Mouse (Mus musculus): ENCODE results near the gene Rps28. TPM values are rescaled to one million over a fixed set of nuclear protein-coding genes. Genes with fewer than 3 reads are reported as not detected.
A peak's percentile ranks its signal among the peaks of the same experiment; 100 is the strongest.

The Rps28 gene
- polyA plus RNA-seq, 1 experiment from 2014 or later = 613 TPM

DNA sequence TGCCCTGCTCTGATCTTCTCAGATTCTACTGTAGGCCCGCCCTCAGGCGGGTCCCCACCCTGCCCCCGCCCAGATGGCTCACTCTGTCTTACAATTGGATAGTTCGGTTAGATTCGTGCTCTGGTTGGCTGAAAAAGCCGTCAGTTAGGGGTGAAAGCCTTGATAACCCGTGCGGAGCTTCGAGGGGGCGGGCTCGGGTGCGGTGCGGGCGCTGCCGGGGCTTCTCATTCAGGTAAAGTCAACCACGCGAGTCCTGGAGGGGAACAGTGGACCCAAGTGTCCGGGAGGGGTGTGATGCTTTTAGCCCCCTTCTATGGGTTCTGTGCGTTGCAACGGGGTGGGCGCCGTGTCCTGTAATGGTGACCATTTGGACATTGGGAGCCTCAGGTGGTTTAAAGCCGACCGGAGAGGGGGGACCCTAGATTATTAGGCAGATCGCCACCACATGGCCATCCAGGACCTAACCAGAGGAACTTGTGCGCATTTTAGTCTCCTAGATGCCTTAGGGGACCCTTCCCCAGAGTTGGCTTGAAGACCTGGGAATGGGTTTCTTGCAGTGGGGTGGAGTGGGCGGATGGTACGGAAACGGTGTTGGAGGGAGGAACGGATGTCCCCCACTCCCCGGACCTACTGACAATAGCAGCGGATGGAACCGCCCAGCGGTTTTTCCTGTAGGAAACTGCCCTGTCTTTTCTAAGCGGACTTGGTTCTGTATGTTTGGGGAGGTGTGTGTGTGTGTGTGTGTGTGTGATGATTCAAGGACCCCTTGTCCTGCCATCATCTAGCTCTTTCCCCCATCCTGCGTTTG lies 13.8 kb downstream of the Rps28 start, which contains the start of gene Kank3:
Gene Kank3 (plus strand): TSS at position 186 of the 808 bp plus-strand sequence.
- peak within 1 kb of the TSS; percentile 49 for H3K9ac ChIP-seq (replicated peaks)
- H3K36me3 ChIP-seq = no peaks in the 10 kb centered on the region
- ATAC-seq (ENCODE audit: low FRiP score, low read depth) = peak; percentile 99
- peak within 1 kb of the TSS; percentile 62 for H3K4me2 ChIP-seq (replicated peaks)
- H3K27me3 ChIP-seq = peaks cover 12% of the 10 kb centered on the region
- no peak within 1 kb of the TSS for H3K27ac ChIP-seq (replicated peaks)
- WGBS = 2% methylated on average over 36 of the region's 36 CpGs
- peak within 1 kb of the TSS; percentile 45 for H3K4me3 ChIP-seq
- H3K9me3 ChIP-seq = no peaks in the 10 kb centered on the region
- peaks cover 8% of the 10 kb centered on the region for H3K4me1 ChIP-seq

GRCm38 (mm10) chr17:33808192-33808591 lies 16.2 kb downstream of the Rps28 start:
- no peak for ATAC-seq (ENCODE audit: low FRiP score, low read depth)
- no peak overlapping the region for H3K4me2 ChIP-seq (replicated peaks)
- H3K27ac ChIP-seq (replicated peaks) = no peak overlapping the region
- WGBS = 44% methylated on average over 10 of the region's 10 CpGs
- H3K27me3 ChIP-seq = peaks cover 18% of the 10 kb centered on the region
- no peak overlapping the region for H3K4me3 ChIP-seq
- no peak overlapping the region for H3K9ac ChIP-seq (replicated peaks)
- no peaks in the 10 kb centered on the region for H3K36me3 ChIP-seq
- H3K4me1 ChIP-seq = peaks cover 8% of the 10 kb centered on the region
- H3K9me3 ChIP-seq = no peaks in the 10 kb centered on the region

GRCm38 (mm10) chr17:33807181-33807888 lies 17.0 kb downstream of the Rps28 start:
- H3K4me2 ChIP-seq (replicated peaks) = no peak overlapping the region
- ATAC-seq (ENCODE audit: low FRiP score, low read depth) = no peak
- no peak overlapping the region for H3K9ac ChIP-seq (replicated peaks)
- H3K27ac ChIP-seq (replicated peaks) = no peak overlapping the region
- 63% methylated on average over 8 of the region's 9 CpGs for WGBS
- H3K9me3 ChIP-seq = no peaks in the 10 kb centered on the region
- peaks cover 8% of the 10 kb centered on the region for H3K4me1 ChIP-seq
- no peak overlapping the region for H3K4me3 ChIP-seq
- H3K36me3 ChIP-seq = no peaks in the 10 kb centered on the region
- peaks cover 18% of the 10 kb centered on the region for H3K27me3 ChIP-seq

DNA sequence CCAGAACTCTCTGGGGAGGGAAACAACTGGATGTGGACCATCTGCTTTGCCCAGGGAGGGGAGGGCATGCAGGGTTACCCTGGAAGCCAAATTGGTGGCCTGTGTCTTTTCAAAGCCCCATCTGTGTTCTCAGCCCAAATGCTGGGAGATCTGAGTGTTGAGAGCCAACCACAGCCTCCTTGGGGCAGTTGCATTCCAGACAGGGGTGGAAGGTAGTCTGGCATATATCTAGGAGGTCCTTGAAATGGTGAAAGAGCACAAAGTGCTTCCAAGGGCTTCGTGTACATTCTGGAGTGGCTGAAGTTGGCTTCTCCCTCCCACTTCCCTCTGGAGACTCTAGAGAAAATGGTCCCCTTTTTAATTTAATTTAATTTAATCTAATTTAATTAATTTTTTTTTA lies 19.6 kb downstream of the Rps28 start:
- H3K27me3 ChIP-seq = peaks cover 6% of the 10 kb centered on the region
- no peaks in the 10 kb centered on the region for H3K9me3 ChIP-seq
- no peaks in the 10 kb centered on the region for H3K4me1 ChIP-seq
- H3K4me2 ChIP-seq (replicated peaks) = no peak overlapping the region
- no peaks in the 10 kb centered on the region for H3K36me3 ChIP-seq
- ATAC-seq (ENCODE audit: low FRiP score, low read depth) = no peak
- no peak overlapping the region for H3K27ac ChIP-seq (replicated peaks)
- WGBS = 80% methylated on average over 1 of the region's 1 CpGs
- no peak overlapping the region for H3K9ac ChIP-seq (replicated peaks)
- no peak overlapping the region for H3K4me3 ChIP-seq

GRCm38 (mm10) chr17:33804205-33804604 lies 20.2 kb downstream of the Rps28 start:
- H3K9me3 ChIP-seq = no peaks in the 10 kb centered on the region
- 65% methylated on average over 4 of the region's 4 CpGs for WGBS
- no peaks in the 10 kb centered on the region for H3K4me1 ChIP-seq
- H3K27me3 ChIP-seq = peaks cover 6% of the 10 kb centered on the region
- no peak overlapping the region for H3K4me3 ChIP-seq
- no peak overlapping the region for H3K4me2 ChIP-seq (replicated peaks)
- ATAC-seq (ENCODE audit: low FRiP score, low read depth) = no peak
- H3K36me3 ChIP-seq = no peaks in the 10 kb centered on the region
- no peak overlapping the region for H3K27ac ChIP-seq (replicated peaks)
- no peak overlapping the region for H3K9ac ChIP-seq (replicated peaks)

DNA sequence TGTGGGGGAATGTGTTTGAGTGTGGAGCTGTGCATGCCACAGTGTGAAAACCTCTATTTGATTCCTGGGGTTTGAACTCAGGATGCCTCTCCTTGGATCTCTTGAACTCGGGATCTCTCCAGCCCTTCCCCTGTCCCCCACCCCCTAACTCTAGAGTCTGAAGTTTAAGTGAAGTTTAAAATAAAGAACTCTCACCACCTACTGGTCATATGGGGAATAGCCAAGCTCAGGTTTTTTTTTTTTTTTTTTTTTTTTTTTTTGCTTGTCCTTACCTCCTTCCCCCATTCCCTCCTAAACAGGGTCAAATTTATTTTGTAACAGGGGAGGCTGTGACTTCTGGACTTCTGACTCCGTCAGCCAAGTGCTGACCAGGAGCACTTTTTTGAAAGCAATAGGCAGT lies 22.1 kb downstream of the Rps28 start:
- no peak overlapping the region for H3K9ac ChIP-seq (replicated peaks)
- no peaks in the 10 kb centered on the region for H3K9me3 ChIP-seq
- H3K27ac ChIP-seq (replicated peaks) = no peak overlapping the region
- H3K27me3 ChIP-seq = peaks cover 6% of the 10 kb centered on the region
- H3K4me2 ChIP-seq (replicated peaks) = no peak overlapping the region
- H3K36me3 ChIP-seq = no peaks in the 10 kb centered on the region
- WGBS = 0% methylated on average over 2 of the region's 2 CpGs
- H3K4me1 ChIP-seq = no peaks in the 10 kb centered on the region
- H3K4me3 ChIP-seq = no peak overlapping the region
- ATAC-seq (ENCODE audit: low FRiP score, low read depth) = no peak

DNA sequence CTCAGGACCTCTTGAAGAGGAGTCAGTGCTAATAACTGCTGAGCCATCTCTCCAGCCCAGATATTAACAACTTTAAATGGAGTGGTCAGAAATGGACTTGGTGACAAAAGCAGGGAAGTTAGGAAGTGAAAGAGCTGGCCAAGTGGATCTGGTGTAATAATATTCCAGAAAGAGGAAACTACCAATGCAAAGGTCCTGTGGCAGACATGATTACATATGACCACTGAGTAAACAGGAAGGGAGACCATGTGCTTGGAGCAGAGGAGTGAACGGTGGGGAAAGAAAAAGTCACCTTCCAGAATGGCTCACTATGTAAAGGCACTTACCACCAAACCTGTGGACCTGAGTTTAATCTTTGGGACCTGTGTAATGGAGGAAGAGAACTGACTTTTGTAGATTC lies 25.1 kb downstream of the Rps28 start:
- no peak overlapping the region for H3K4me3 ChIP-seq
- 92% methylated on average over 1 of the region's 1 CpGs for WGBS
- no peaks in the 10 kb centered on the region for H3K9me3 ChIP-seq
- no peak overlapping the region for H3K9ac ChIP-seq (replicated peaks)
- H3K27me3 ChIP-seq = peaks cover under 1% of the 10 kb centered on the region; the same call in 1 of the 2 replicates
- no peak for ATAC-seq (ENCODE audit: low FRiP score, low read depth)
- H3K4me1 ChIP-seq = no peaks in the 10 kb centered on the region
- no peak overlapping the region for H3K27ac ChIP-seq (replicated peaks)
- no peak overlapping the region for H3K4me2 ChIP-seq (replicated peaks)
- no peaks in the 10 kb centered on the region for H3K36me3 ChIP-seq

DNA sequence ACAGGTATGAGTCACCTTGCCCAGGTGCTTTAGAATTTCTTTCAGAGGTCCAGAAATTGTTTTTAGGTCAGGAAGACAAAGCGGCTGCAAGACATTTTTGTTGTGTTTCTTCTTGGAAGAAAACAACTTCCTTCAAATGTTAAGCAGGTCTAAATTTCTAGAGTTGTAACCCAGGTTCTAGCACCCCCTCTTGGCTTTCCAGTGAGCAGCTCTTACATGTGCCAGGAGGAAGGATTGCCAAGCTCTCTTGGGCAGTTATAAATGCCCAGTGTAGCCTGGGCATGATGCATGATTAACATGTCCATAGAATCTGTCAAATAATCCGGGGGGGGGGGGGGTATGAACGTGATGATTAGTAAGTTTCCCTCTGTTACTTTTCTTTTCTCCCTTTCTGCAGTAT lies 26.1 kb downstream of the Rps28 start:
- Histone ChIP-seq H3K36me3 (no peaks in the 10 kb centered on the region), H3K4me1 (no peaks in the 10 kb centered on the region), H3K4me3 (no peak overlapping the region), H3K9ac (replicated peaks) (no peak overlapping the region), H3K4me2 (replicated peaks) (no peak overlapping the region), H3K9me3 (no peaks in the 10 kb centered on the region), H3K27me3 (no peaks in the 10 kb centered on the region), H3K27ac (replicated peaks) (no peak overlapping the region)
- no peak for ATAC-seq (ENCODE audit: low FRiP score, low read depth)
- WGBS = 67% methylated on average over 3 of the region's 3 CpGs

- H3K27me3 ChIP-seq = no peaks in the 10 kb centered on the region; the same call in 1 of the 2 replicates
- no peak overlapping the region for H3K9ac ChIP-seq (replicated peaks)
- H3K27ac ChIP-seq (replicated peaks) = no peak overlapping the region
- H3K4me1 ChIP-seq = no peaks in the 10 kb centered on the region
- no peaks in the 10 kb centered on the region for H3K36me3 ChIP-seq
- H3K4me2 ChIP-seq (replicated peaks) = no peak overlapping the region
- WGBS = 88% methylated on average over 4 of the region's 4 CpGs
- no peak overlapping the region for H3K4me3 ChIP-seq
- ATAC-seq (ENCODE audit: low FRiP score, low read depth) = no peak
- H3K9me3 ChIP-seq = 0 out of 2 replicates have a peak, but pooled peaks cover 4% of the 10 kb centered on the region
Measured at GRCm38 (mm10) chr17:33788732-33789131, 35.6 kb downstream of the Rps28 start.

DNA sequence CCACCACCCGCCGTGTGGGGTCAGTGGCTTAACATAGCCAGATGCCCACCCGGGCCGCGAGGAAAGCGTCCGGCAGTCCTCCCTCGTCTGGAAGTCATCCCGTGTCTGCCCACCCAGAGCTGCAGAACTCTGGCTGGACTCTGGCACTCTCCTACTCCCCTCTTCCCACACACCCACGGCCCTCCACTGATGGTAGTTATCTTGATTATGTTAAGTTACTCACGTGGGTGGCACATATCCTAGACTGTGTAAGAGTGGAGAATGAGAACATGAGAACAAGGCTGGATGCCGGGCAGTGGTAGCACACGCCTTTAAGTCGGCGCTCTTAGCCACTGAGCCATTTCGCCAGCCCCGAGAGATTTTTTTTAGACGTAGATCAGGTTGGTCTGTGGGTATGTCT lies 38.0 kb downstream of the Rps28 start:
- H3K4me3 ChIP-seq = no peak overlapping the region
- H3K4me2 ChIP-seq (replicated peaks) = no peak overlapping the region
- H3K36me3 ChIP-seq = no peaks in the 10 kb centered on the region
- WGBS = 77% methylated on average over 18 of the region's 18 CpGs
- no peak overlapping the region for H3K27ac ChIP-seq (replicated peaks)
- peaks cover 9% of the 10 kb centered on the region; the same call in 1 of the 2 replicates for H3K4me1 ChIP-seq
- no peak for ATAC-seq (ENCODE audit: low FRiP score, low read depth)
- H3K9me3 ChIP-seq = 0 out of 2 replicates have a peak, but pooled peaks cover 4% of the 10 kb centered on the region
- H3K27me3 ChIP-seq = peaks cover 14% of the 10 kb centered on the region
- H3K9ac ChIP-seq (replicated peaks) = no peak overlapping the region

GRCm38 (mm10) chr17:33784939-33785338 lies 39.4 kb downstream of the Rps28 start:
- Histone ChIP-seq H3K4me1 (peaks cover 13% of the 10 kb centered on the region), H3K9ac (replicated peaks) (no peak overlapping the region), H3K27me3 (peaks cover 28% of the 10 kb centered on the region), H3K4me2 (replicated peaks) (no peak overlapping the region), H3K9me3 (0 out of 2 replicates have a peak, but pooled peaks cover 4% of the 10 kb centered on the region), H3K27ac (replicated peaks) (no peak overlapping the region), H3K4me3 (no peak overlapping the region), H3K36me3 (no peaks in the 10 kb centered on the region)
- WGBS = 82% methylated on average over 2 of the region's 2 CpGs
- no peak for ATAC-seq (ENCODE audit: low FRiP score, low read depth)

GRCm38 (mm10) chr17:33783408-33783807 lies 41.0 kb downstream of the Rps28 start:
- no peak overlapping the region for H3K4me3 ChIP-seq
- no peak overlapping the region for H3K9ac ChIP-seq (replicated peaks)
- no peak overlapping the region for H3K4me2 ChIP-seq (replicated peaks)
- peaks cover 28% of the 10 kb centered on the region for H3K27me3 ChIP-seq
- no peaks in the 10 kb centered on the region for H3K36me3 ChIP-seq
- peaks cover 16% of the 10 kb centered on the region for H3K4me1 ChIP-seq
- no peak for ATAC-seq (ENCODE audit: low FRiP score, low read depth)
- H3K9me3 ChIP-seq = 0 out of 2 replicates have a peak, but pooled peaks cover 4% of the 10 kb centered on the region
- no peak overlapping the region for H3K27ac ChIP-seq (replicated peaks)

Measured in midbrain, embryonic 12.5 days (tissue).